Mouse (Mus musculus) heart, postnatal 36 days (tissue): ENCODE measurements around the gene Zbtb45. TPM values are rescaled to one million over a fixed set of nuclear protein-coding genes. Genes with fewer than 3 reads are reported as not detected.

Experiments used
- DNase-seq, 2 experiments: peaks; one replicate each; pipeline ENCODE4 v3.0.0; 2021 to 2022
- intact Hi-C: fragments of 180-260 bp; cut with DNase I; formaldehyde crosslinking; loops from one replicate; pipeline ENCODE4 v1.15.1; 2025
- total RNA-seq, 2 experiments: library from RNA; stranded (reverse); gene quantifications; 2 replicates each; pipeline ENCODE4 v1.2.3; 2021

Gene Zbtb45
- total RNA-seq, 2 experiments from 2014 or later: 7.9 to 8.8 TPM

DNA sequence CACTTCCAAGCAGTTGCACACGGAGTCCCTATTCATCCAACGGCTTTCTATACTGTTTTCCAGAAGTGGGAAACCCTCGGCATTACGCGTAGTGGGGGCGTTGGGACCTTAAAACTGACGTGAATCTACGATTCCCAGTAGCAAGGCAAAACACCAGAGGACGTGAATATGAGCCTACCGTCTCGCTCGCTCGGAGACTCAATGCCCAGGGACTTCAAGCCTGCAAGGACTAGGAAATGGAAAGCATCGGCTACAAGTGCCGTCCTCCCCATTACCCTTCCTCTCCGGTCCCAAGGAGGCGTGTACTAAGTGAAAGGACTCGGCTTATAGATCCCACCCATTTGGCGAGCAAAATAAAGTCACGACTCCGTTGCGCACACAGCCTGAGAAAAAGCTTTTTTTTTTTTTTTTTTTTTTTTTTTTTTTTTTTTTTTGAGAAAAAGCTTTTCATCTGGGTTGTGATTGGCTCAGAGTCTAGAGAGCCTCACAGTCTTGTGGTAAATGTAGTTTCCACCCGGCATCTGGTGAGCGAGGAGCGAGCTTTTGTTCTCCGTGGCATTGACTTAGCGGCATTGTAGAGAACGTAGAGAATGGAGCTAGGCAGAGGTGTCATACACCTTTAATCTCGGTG, 48.2 kb downstream of the Zbtb45 start:
- intact Hi-C loops: no loop called here
- peak; percentile 40 to 51 for DNase-seq

GRCm38 (mm10) chr7:12959718-12960117, 50.1 kb downstream of the Zbtb45 start:
- DNase-seq: no peak
- intact Hi-C loops: loop anchor here (1.0 kb wide), 1 partner anchor 9 kb away; no protein-coding TSS in a partner anchor

GRCm38 (mm10) chr7:12958948-12959347, 50.9 kb downstream of the Zbtb45 start:
- no peak for DNase-seq
- intact Hi-C loops: loop anchor here (1.0 kb wide), 1 partner anchor 9 kb away; no protein-coding TSS in a partner anchor

GRCm38 (mm10) chr7:12957511-12957910, 52.3 kb downstream of the Zbtb45 start:
- DNase-seq: no peak
- intact Hi-C loops: no loop called here

DNA sequence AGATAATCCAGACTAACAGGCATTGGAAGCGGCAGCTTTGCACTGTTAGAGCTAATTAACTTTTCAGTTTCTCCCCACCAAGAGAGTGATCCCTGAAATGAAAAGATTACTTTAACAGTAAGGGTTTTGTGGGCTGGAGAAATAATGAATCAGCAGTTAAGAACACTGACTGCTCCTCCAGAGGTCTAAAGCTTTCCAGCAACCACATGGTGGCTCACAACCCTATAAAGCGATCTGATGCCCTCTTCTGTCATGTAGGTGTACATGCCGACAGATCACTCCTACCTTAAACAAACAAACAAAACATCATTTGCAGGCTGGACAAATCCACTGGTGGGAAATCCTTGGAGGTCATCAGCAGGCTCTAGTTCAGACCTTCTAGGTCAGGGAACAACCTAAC, 54.9 kb downstream of the Zbtb45 start:
- intact Hi-C loops: no loop called here
- DNase-seq: no peak

Other genes with a start within 250 kb of the Zbtb45 start
- 1 to 10 TPM in 1 of 2 experiments, under 1 TPM in 1; 0.80 to 1.3 TPM for gene Zscan18, start 206.4 kb downstream of the Zbtb45 start, total RNA-seq
- gene Zfp329, start 191.2 kb downstream of the Zbtb45 start, total RNA-seq: 1 to 10 TPM; 4.6 to 5.1 TPM
- gene Zfp110, start 175.3 kb downstream of the Zbtb45 start, total RNA-seq: 10 to 100 TPM; 15.4 to 21.5 TPM
- 1 to 10 TPM; 3.0 to 3.6 TPM for gene Zfp128, start 128.9 kb downstream of the Zbtb45 start, total RNA-seq
- 1 to 10 TPM; 4.4 to 4.9 TPM for gene Zscan22, start 112.2 kb downstream of the Zbtb45 start, total RNA-seq
- 100 to 1,000 TPM; 550 to 562 TPM for gene Rps5, start 87.7 kb downstream of the Zbtb45 start, total RNA-seq
- under 1 TPM; 0.25 to 0.38 TPM for gene Rnf225, start 82.6 kb downstream of the Zbtb45 start, total RNA-seq
- gene Zfp324, start 44.2 kb downstream of the Zbtb45 start, total RNA-seq: 1 to 10 TPM; 2.8 to 3.7 TPM
- 1 to 10 TPM; 2.5 to 2.9 TPM for gene Zfp446, start 32.2 kb downstream of the Zbtb45 start, total RNA-seq
- not detected for gene Slc27a5, start 11.8 kb downstream of the Zbtb45 start, total RNA-seq
- gene Trim28, start 10.9 kb downstream of the Zbtb45 start, total RNA-seq: 10 to 100 TPM; 83.3 to 95.8 TPM
- 100 to 1,000 TPM; 124 to 136 TPM for gene Chmp2a, start 24.8 kb upstream of the Zbtb45 start, total RNA-seq
- 100 to 1,000 TPM; 198 to 199 TPM for gene Ube2m, start 28.2 kb upstream of the Zbtb45 start, total RNA-seq
- gene Mzf1, start 44.7 kb upstream of the Zbtb45 start, total RNA-seq: under 1 TPM; 0.47 to 0.60 TPM
- not detected for gene Vmn1r85, start 85.1 kb upstream of the Zbtb45 start, total RNA-seq
- not detected for gene Vmn1r86, start 109.9 kb upstream of the Zbtb45 start, total RNA-seq
- not detected for gene Vmn1r87, start 130.1 kb upstream of the Zbtb45 start, total RNA-seq
- gene Vmn1r88, start 149.5 kb upstream of the Zbtb45 start, total RNA-seq: under 1 TPM in 1 of 2 experiments, not detected in 1; 0.06 TPM
- not detected for gene Vmn1r89, start 203.0 kb upstream of the Zbtb45 start, total RNA-seq